Mouse (Mus musculus) adrenal gland (tissue): Measurements from ENCODE around the gene Bfsp2.

ENCODE experiments used
- intact Hi-C: fragments of 180-260 bp; cut with DNase I; formaldehyde crosslinking; loops from one replicate; pipeline ENCODE4 v1.15.1; 2025
- long read RNA-seq, 2 experiments: library from polyadenylated mRNA; unstranded; transcript quantifications; one replicate each; pipeline ENCODE4 v2.0.0; 2020; ENCODE audit warnings: borderline replicate concordance in 1 of 2; ENCODE audit not compliant: insufficient replicate concordance in 1 of 2

Bfsp2 gene
- long read RNA-seq, experiment 1: 0 reads
- long read RNA-seq, experiment 2: 0 reads

- intact Hi-C loops: no loop called here
Measured at GRCm38 (mm10) chr9:103480044-103480576, at the start of gene Bfsp2. TSS of gene Bfsp2 (minus strand) at chr9:103480420.

DNA sequence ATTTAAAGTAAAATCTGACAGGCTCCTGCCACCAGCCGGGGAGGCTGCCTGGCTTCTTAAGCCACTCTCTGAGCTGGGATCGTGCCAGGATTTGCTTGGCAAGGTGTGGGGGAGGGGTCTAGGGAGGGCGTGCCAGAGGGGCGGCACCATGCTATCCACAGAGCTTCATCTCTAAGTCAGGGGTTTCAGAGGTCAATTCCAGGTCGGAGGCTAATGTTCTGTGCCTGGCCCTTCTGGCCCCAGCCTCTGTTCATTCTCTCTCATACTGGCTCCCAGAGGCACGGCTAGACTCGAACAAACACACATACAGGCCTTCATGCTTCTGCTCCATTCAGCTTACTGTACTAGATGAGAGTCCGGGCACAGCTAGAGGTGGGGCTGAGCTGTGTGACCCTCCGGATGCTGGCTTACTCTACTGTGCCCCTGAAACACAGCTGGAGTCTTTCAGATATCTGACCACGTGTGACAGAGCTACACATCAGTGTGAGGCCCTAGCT lies 44.9 kb upstream of the Bfsp2 start:
- intact Hi-C loops: no loop called here

GRCm38 (mm10) chr9:103524600-103524999 lies 44.4 kb upstream of the Bfsp2 start:
- intact Hi-C loops: no loop called here

- intact Hi-C loops: no loop called here
Measured at GRCm38 (mm10) chr9:103523742-103524403, 43.7 kb upstream of the Bfsp2 start.

DNA sequence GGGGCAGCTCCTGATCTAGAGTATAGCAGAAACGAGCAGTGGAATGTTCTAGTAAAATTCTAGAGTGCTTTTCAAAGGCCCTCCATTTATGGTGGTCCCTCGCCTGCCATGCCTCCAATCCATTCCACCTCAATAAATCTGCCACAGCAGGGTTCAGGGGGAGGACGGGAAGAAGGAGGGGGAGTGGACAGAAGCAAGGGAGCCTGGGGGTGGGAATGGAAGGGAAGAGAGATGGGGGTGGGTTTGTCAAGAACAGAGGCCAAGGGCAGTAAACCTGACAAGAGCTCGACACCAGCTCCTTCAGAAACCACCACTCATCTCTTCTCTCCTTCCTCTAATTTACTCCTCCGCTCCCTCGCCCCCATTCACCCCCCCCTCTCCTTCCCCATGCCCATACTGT lies 42.8 kb upstream of the Bfsp2 start:
- intact Hi-C loops: no loop called here

GRCm38 (mm10) chr9:103513884-103514283 lies 33.7 kb upstream of the Bfsp2 start:
- intact Hi-C loops: no loop called here

DNA sequence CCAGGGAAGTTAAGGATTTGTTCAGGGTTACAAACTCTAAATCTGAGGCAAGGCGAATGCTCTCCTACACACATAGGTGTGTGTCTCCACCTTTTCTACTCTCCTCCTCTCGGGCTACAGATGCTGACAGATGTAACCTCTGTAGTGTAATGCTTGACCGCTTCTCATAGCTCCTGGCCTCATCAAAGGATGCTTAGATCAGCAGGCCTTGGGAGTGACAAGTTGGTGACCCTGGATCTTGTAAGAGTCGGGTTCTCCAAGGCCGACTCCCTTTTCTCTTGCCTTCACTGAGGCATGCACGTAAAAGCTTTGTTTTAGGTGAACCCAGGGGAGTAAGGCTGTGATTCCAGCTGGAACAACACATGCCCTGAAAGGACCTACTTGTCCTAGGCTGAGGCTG lies 32.0 kb upstream of the Bfsp2 start:
- intact Hi-C loops: no loop called here

- intact Hi-C loops: no loop called here
Measured at GRCm38 (mm10) chr9:103506968-103507584, 26.9 kb upstream of the Bfsp2 start.

DNA sequence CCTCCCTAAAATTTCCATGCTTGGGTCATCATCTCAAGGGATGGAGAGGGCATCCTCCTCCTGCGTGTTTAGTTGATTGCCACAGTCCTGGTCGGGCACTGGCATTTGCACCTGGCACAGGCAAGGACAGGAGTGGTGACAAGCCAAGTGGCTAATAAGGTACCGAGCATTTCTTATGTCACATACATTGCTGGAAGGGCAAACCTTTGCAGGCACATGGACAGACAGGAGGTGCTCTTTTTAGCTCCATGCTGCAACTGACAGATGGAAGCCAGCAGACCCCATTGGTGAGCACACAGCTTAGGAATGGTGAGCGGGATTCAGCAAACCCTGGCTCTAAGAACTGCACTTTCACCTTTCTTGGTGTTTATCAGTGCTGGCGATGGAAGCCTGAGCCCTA lies 24.8 kb upstream of the Bfsp2 start:
- intact Hi-C loops: no loop called here

DNA sequence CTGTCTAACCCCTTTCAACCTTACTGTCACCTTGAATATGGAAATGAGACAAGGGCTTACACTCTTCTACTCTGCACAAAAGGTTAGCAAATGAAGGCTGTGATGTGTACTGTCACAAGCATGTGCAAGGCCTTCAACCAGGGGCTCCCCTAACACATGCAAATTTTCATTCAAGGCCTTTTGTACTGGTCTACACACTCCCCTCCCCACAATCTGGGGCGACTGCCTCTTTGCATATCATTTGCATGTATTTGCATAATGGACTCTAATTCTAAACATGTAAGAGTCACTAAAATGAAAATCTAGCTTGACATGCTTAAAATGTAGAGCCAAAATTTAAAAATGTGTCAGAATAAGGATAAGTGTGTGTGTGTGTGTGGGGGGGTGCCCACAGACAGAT lies 24.4 kb upstream of the Bfsp2 start:
- intact Hi-C loops: no loop called here

GRCm38 (mm10) chr9:103503586-103504298 lies 23.5 kb upstream of the Bfsp2 start:
- intact Hi-C loops: no loop called here

DNA sequence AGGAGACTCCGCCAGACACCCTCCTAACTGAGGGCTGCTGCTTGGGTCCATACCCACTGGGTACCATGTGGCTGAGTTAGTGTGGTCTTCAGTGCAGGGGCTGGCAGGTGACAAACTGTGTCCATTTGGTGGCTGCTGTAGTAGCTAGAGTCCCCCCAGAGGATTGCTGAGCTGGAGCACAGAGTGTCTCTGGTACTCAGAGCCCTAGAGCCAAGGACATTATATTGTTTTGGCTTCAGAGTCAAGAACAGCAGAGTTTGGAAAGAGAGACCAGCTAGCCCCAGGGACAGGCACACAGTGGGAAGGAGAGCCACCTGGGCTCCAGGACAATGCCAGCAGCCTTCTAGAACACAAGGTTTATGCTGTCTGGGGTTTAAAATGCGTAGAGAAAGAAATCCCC lies 22.4 kb upstream of the Bfsp2 start:
- intact Hi-C loops: no loop called here

DNA sequence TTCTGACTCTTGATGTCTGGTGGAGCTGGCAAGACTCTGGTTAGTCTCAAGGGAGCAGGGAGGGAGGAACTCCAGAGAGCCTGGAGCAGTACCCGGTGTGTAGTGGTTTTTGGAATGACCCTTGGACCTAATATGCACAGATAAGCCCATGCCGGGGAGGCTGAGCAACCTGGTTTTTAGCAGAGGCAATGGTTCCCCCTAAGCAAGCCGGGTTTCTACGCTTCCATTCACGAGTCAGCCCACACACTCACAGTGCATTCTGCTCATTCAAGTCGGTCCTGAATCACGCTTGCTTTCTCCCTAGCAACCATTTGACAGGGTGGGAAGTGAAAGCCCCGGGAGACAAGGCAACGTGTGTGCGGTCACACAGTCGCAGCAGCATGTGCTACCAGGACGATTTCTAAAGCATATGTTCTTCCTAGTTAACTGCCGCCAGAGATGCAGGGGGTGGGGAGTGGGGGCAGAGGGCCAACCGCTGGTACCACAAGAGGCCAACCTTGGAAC lies 21.7 kb upstream of the Bfsp2 start:
- intact Hi-C loops: no loop called here

GRCm38 (mm10) chr9:103499366-103499765 lies 19.1 kb upstream of the Bfsp2 start:
- intact Hi-C loops: no loop called here

DNA sequence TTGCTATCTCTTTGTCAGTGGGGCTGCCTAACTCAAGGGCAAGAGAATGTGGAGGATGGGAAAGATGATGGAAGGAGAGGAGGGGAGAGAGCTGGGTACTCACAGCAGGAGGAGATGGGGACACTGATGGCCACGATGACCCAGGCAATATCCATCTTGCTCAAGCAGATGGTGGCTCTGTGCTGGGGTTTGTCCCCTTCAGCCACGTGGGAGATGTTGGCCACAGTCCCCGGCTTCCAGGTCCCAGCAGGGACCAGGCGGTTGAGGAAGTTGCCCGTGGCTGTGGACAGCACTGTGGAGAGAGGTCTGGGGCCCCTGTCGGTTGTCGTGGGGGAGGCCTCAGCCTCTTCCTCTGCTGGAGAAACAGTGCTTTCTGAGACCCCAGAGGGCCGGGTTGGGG lies 18.5 kb upstream of the Bfsp2 start:
- intact Hi-C loops: no loop called here

GRCm38 (mm10) chr9:103495391-103495790 lies 15.2 kb upstream of the Bfsp2 start:
- intact Hi-C loops: no loop called here

DNA sequence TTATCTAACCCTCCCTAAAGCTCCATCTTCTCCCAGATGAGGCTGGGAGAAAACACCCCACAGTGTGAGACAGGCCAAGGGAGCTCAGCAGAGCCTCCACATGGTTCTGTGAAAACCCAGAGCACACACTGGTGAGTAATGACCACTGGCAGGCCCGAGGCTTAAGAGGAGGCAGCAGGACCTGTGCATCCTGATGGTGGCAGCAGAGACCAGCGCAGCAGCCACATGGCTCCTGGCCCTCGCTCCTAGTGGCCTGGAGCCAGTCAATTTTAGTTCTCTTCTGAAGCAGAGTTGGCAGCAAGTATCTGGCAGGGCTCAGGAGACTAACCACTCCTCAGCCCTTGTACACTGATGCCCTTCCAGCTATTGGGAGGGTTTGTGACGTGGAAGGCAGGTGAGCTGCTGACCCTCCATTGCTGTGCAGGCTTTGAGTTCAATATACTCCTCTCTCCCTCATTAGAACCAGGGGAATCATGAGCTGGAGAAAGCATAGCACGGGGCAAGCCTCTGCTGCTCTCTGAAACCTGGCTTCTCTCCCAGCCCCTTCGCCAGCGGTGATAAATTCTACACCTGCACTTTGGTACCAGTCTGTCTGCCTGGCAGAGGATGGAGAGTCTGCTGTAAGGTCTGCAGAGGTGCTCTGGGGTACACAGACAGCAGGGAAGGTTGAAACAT lies 14.3 kb upstream of the Bfsp2 start:
- intact Hi-C loops: loop anchor here (5.0 kb wide), 2 partner anchors 133 to 263 kb away; no protein-coding TSS in a partner anchor

DNA sequence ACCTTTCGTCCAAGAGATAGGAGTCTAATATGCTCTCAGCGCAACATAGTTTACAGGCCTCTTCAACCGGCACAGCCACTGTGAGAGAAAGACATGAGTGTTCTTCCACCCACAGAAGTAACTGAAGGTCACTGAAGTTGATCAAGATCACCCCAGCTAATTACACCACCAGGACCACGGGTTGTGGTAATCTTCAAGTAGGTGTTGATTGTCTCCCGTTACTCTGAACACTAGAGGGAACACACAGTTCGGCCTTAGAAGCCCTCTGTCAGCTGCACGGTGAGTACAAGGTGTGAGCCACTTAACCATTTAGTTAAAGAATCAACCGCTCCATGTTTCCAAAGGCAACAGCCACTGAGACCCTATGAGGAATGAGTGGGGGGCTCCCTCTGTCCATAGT lies 11.8 kb upstream of the Bfsp2 start:
- intact Hi-C loops: loop anchor here (2.0 to 5.0 kb wide), 3 partner anchors 135 to 505 kb away; no protein-coding TSS in a partner anchor

DNA sequence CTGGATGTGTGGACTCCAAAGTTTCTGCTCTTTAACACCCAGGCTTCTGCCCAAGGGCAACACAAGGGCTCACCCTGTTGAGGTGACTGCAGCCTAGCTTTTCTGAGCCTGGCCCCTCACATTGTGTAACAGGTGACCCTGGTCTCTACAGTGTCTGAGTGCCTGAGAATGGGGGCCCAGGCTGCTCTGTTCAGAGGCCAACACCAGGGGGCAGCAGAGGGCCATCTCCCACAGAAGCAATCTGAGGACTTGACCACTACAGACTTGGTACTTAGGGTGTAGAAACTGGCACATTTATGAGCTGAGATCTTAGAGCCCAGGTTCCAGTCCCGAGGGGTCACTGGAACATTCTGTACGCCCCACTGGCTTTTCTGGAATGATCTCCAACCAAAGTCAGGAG lies 10.2 kb upstream of the Bfsp2 start:
- intact Hi-C loops: loop anchor here (2.0 to 5.0 kb wide), 3 partner anchors 137 to 506 kb away; no protein-coding TSS in a partner anchor

- intact Hi-C loops: loop anchor here (2.0 to 5.0 kb wide), 3 partner anchors 137 to 507 kb away; no protein-coding TSS in a partner anchor
Measured at GRCm38 (mm10) chr9:103489883-103490282, 9.7 kb upstream of the Bfsp2 start.

GRCm38 (mm10) chr9:103489096-103489495 lies 8.9 kb upstream of the Bfsp2 start:
- intact Hi-C loops: no loop called here
